Mouse (Mus musculus): ENCODE measurements around the gene Zbtb42. TPM values are rescaled to one million over a fixed set of nuclear protein-coding genes. Genes with fewer than 3 reads are reported as not detected.

Zbtb42 gene
- polyA plus RNA-seq, 1 experiment from 2014 or later, result 5.1 TPM

DNA sequence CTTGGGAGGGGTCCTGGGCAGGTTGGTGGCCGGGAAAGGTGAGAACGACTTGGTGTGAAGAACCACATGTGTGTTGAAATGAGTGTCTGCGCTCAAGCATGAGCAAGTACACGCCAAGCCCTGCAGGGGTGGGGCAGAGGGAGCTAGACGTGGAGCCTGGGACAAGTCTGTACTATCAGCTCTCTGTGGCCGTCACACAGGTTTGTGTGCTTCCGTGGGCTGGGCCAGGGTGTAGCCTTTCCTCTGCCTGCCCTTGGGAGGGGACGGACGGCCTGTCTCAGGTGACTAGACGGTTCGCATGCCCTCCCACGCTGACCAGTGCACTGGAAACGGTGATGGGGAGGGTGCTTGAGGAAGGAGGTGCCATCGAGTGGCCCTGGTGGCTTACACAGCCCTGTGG lies 52.2 kb downstream of the Zbtb42 start:
- Histone ChIP-seq H3K36me3 (ENCODE audit: control insufficient read depth, insufficient read depth, low read length) (no peaks in the 10 kb centered on the region), H3K4me2 (no peak overlapping the region), H3K27ac (ENCODE audit: low read depth, low read length) (no peak overlapping the region), H3K4me1 (ENCODE audit: control insufficient read depth, insufficient read depth, low read length) (no peaks in the 10 kb centered on the region), H3K9me3 (ENCODE audit: control insufficient read depth, low read length) (no peaks in the 10 kb centered on the region), H3K9ac (ENCODE audit: low read length) (no peak overlapping the region), H3K4me3 (ENCODE audit: low read depth, low read length) (no peak overlapping the region), H3K27me3 (ENCODE audit: control insufficient read depth, insufficient read depth, low read length) (no peaks in the 10 kb centered on the region)
- DNase-seq (ENCODE audit: low spot score, missing footprints) (no peak), ATAC-seq (ENCODE audit: low FRiP score) (no peak)
- WGBS, result 89% methylated on average over 14 of the region's 14 CpGs

Small RNA genes within 50 kb of the gene (microRNA-seq; reads per million reads assigned to microRNA genes)
- 0.76 reads per million for gene Mir6939

Other genes starting within 250 kb of the Zbtb42 start
- gene A530016L24Rik, start 189.4 kb upstream of the Zbtb42 start, polyA plus RNA-seq (2014; fragmentation: Nextera tagmentation; extraction: Ambion mirVana), result not detected in 2 replicates
- 4.9 and 5.9 TPM in 2 replicates for gene Tmem179, start 162.1 kb upstream of the Zbtb42 start, polyA plus RNA-seq (2014; fragmentation: Nextera tagmentation; extraction: Ambion mirVana)
- 1.2 and 1.4 TPM in 2 replicates for gene Inf2, start 90.0 kb upstream of the Zbtb42 start, polyA plus RNA-seq (2014; fragmentation: Nextera tagmentation; extraction: Ambion mirVana)
- 1.9 and 2.7 TPM in 2 replicates for gene Adssl1, start 58.8 kb upstream of the Zbtb42 start, polyA plus RNA-seq (2014; fragmentation: Nextera tagmentation; extraction: Ambion mirVana)
- gene Siva1, start 34.1 kb upstream of the Zbtb42 start, polyA plus RNA-seq (2014; fragmentation: Nextera tagmentation; extraction: Ambion mirVana), result 182 and 230 TPM in 2 replicates
- 62.5 and 82.6 TPM in 2 replicates for gene Akt1, start 3.9 kb upstream of the Zbtb42 start, polyA plus RNA-seq (2014; fragmentation: Nextera tagmentation; extraction: Ambion mirVana)
- gene Cep170b, start 41.6 kb downstream of the Zbtb42 start, polyA plus RNA-seq (2014; fragmentation: Nextera tagmentation; extraction: Ambion mirVana), result 5.2 and 5.5 TPM in 2 replicates
- gene Pld4, start 81.8 kb downstream of the Zbtb42 start, polyA plus RNA-seq (2014; fragmentation: Nextera tagmentation; extraction: Ambion mirVana), result 3.5 and 4.2 TPM in 2 replicates
- 0.07 and 0.22 TPM in 2 replicates for gene Ahnak2, start 123.8 kb downstream of the Zbtb42 start, polyA plus RNA-seq (2014; fragmentation: Nextera tagmentation; extraction: Ambion mirVana)
- 14.7 and 15.3 TPM in 2 replicates for gene Clba1, start 130.1 kb downstream of the Zbtb42 start, polyA plus RNA-seq (2014; fragmentation: Nextera tagmentation; extraction: Ambion mirVana)
- 159 TPM in 2 replicates for gene Cdca4, start 150.6 kb downstream of the Zbtb42 start, polyA plus RNA-seq (2014; fragmentation: Nextera tagmentation; extraction: Ambion mirVana)
- not detected in 2 replicates for gene Gpr132, start 189.4 kb downstream of the Zbtb42 start, polyA plus RNA-seq (2014; fragmentation: Nextera tagmentation; extraction: Ambion mirVana)